Mouse (Mus musculus): ENCODE measurements around the gene Dpp9. TPM values are rescaled to one million over a fixed set of nuclear protein-coding genes. Genes with fewer than 3 reads are reported as not detected.

Gene Dpp9
- total RNA-seq, 4 experiments from 2014 or later = 54.5 to 65.5 (median 60.5) TPM

GRCm38 (mm10) chr17:56233389-56233788 is 14.7 kb upstream of the Dpp9 start:
- DNase-seq (ENCODE audit: low spot score in 2 of 2) = no peak

GRCm38 (mm10) chr17:56229943-56230342 is 11.2 kb upstream of the Dpp9 start:
- peak; percentile 82 to 84 for DNase-seq (ENCODE audit: low spot score in 2 of 2)

- no peak for DNase-seq (ENCODE audit: low spot score in 2 of 2)
Measured at GRCm38 (mm10) chr17:56226566-56226965, 7.9 kb upstream of the Dpp9 start.

GRCm38 (mm10) chr17:56224916-56225315 is 6.2 kb upstream of the Dpp9 start:
- no peak for DNase-seq (ENCODE audit: low spot score in 2 of 2)

- DNase-seq (ENCODE audit: low spot score in 2 of 2) = no peak
Measured at GRCm38 (mm10) chr17:56219805-56220204, 1.1 kb upstream of the Dpp9 start.

- no peak for DNase-seq (ENCODE audit: low spot score in 2 of 2)
Measured at GRCm38 (mm10) chr17:56219251-56219650, 546 bp upstream of the Dpp9 start.

GRCm38 (mm10) chr17:56217670-56218069 is 1.0 kb downstream of the Dpp9 start:
- DNase-seq (ENCODE audit: low spot score in 2 of 2) = no peak

- no peak for DNase-seq (ENCODE audit: low spot score in 2 of 2)
Measured at GRCm38 (mm10) chr17:56214229-56214628, 4.5 kb downstream of the Dpp9 start.

GRCm38 (mm10) chr17:56212676-56213075 is 6.0 kb downstream of the Dpp9 start:
- no peak for DNase-seq (ENCODE audit: low spot score in 2 of 2)

- no peak for DNase-seq (ENCODE audit: low spot score in 2 of 2)
Measured at GRCm38 (mm10) chr17:56211090-56211489, 7.6 kb downstream of the Dpp9 start.

- no peak for DNase-seq (ENCODE audit: low spot score in 2 of 2)
Measured at GRCm38 (mm10) chr17:56208821-56209220, 9.9 kb downstream of the Dpp9 start.

GRCm38 (mm10) chr17:56207963-56208530 is 10.7 kb downstream of the Dpp9 start:
- DNase-seq (ENCODE audit: low spot score in 2 of 2) = no peak

- no peak for DNase-seq (ENCODE audit: low spot score in 2 of 2)
Measured at GRCm38 (mm10) chr17:56206986-56207674, 11.6 kb downstream of the Dpp9 start.

GRCm38 (mm10) chr17:56206276-56206884 is 12.3 kb downstream of the Dpp9 start:
- no peak for DNase-seq (ENCODE audit: low spot score in 2 of 2)

GRCm38 (mm10) chr17:56203729-56204128 is 15.0 kb downstream of the Dpp9 start:
- DNase-seq (ENCODE audit: low spot score in 2 of 2) = no peak

- DNase-seq (ENCODE audit: low spot score in 2 of 2) = no peak
Measured at GRCm38 (mm10) chr17:56202476-56202875, 16.2 kb downstream of the Dpp9 start.

GRCm38 (mm10) chr17:56201642-56202041 is 17.1 kb downstream of the Dpp9 start:
- no peak for DNase-seq (ENCODE audit: low spot score in 2 of 2)

- DNase-seq (ENCODE audit: low spot score in 2 of 2) = no peak
Measured at GRCm38 (mm10) chr17:56200586-56200985, 18.1 kb downstream of the Dpp9 start.

- DNase-seq (ENCODE audit: low spot score in 2 of 2) = no peak
Measured at GRCm38 (mm10) chr17:56196860-56197259, 21.8 kb downstream of the Dpp9 start.

- no peak for DNase-seq (ENCODE audit: low spot score in 2 of 2)
Measured at GRCm38 (mm10) chr17:56194765-56195164, 23.9 kb downstream of the Dpp9 start.

- DNase-seq (ENCODE audit: low spot score in 2 of 2) = no peak
Measured at GRCm38 (mm10) chr17:56194357-56194756, 24.3 kb downstream of the Dpp9 start.

GRCm38 (mm10) chr17:56191266-56191665 is 27.4 kb downstream of the Dpp9 start:
- no peak for DNase-seq (ENCODE audit: low spot score in 2 of 2)
